Mouse (Mus musculus) cerebellum, adult 2 months (tissue): ENCODE measurements around the gene Rad18.

Experiments used
- CTCF ChIP-seq: fragments of 200-500 bp; IDR thresholded peaks from 2 replicates; pipeline ENCODE4 v1.5.1; 2011; ENCODE audit warnings: low read depth, mild to moderate bottlenecking, control low read depth, low read length, moderate library complexity, borderline replicate concordance; ENCODE audit not compliant: insufficient read depth
- POLR2A ChIP-seq: fragments of 200-500 bp; IDR thresholded peaks from 2 replicates; pipeline ENCODE4 v1.6.1; 2011; ENCODE audit warnings: low read length, control low read depth, borderline replicate concordance; ENCODE audit not compliant: insufficient read depth

- no peak for TF ChIP-seq CTCF
- TF ChIP-seq POLR2A, result no peak
Observed at GRCm38 (mm10) chr6:112694492-112694891, 2.0 kb downstream of the Rad18 start.
